Mouse (Mus musculus) heart, postnatal 14 days (tissue): ENCODE measurements at regions not wholly inside any gene's neighbourhood (a gene's known extent, or its start where the extent isn't known, plus 50 kb on each side); places are given as distances from the start of the nearest gene placed in this dataset.

Experiments
- DNase-seq, 2 experiments: peaks; one replicate each; pipeline ENCODE4 v3.0.0; 2021 to 2022
- intact Hi-C: fragments of 180-260 bp; cut with DNase I; formaldehyde crosslinking; loops from one replicate; pipeline ENCODE4 v1.15.1; 2025

DNA sequence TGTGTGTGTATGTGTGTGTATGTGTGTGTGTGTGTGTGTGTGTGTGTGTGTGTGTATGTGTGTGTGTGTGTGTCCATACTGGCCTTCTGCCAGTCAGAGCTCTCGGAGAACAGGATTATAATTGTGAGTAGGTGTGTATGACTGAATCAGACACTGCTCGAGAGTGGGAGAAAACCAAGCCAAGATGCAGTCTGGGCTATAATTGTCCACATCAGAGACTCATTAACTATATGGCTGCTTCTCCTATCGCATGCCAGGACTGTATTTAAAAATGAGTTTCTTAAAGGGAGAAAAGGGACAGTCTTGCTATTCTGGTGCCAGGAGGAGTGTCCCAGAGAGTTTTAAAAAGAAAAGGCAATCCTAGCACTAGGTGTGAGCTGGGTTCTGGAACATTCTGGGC is 58.7 kb upstream of the Adpgk start:
- intact Hi-C loops: no loop called here
- DNase-seq: no peak

GRCm38 (mm10) chr9:59231947-59232346 is 59.4 kb upstream of the Adpgk start:
- DNase-seq: no peak
- intact Hi-C loops: no loop called here

GRCm38 (mm10) chr9:59231186-59231585 is 60.2 kb upstream of the Adpgk start:
- intact Hi-C loops: no loop called here
- no peak for DNase-seq

- intact Hi-C loops: no loop called here
- DNase-seq: peak; percentile 7 to 51
These were observed 61.2 kb upstream of the Adpgk start for GRCm38 (mm10) chr9:59230161-59230560.

- DNase-seq: no peak
- intact Hi-C loops: no loop called here
These were observed 63.4 kb upstream of the Adpgk start for GRCm38 (mm10) chr9:59227948-59228347.

DNA sequence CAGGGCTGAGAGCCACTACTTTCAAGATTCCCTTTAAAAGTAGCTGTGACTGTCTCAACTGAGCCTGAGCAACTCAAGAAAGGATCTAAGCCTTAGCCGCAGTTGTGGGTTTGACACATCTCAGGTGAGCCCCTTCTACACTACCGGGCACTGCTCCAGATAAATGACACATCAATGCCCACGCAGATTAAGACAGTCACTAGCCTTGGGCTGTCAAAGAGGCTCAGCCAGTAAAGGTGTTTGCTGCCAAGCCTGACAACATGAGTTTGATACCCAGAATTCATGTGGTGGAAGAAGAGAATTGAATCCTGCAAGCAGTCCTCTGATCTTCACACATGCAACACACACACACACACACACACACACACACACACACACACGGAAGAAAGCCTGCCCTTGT is 65.0 kb upstream of the Adpgk start:
- intact Hi-C loops: no loop called here

DNA sequence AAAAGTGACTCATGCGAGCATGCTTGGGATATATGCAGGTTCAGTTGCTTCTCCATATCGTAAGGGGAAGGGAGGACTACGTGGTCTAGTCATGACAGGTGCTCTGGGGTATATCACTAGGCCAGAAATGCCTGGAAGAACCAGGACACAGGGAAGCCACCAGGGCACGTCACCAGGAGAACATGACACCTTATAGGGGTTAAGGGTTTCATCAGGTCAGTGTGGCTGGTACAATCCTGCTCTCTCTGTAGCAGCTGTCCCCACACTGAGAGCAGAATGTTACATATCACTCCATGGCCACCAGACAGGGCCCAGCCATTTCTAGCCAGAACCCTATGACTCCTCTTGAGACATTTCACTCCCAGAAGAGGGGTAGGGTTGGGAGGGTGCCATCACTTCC is 72.1 kb upstream of the Adpgk start:
- intact Hi-C loops: no loop called here
- DNase-seq: no peak

More for the DNA sequence above, 65.0 kb upstream of the Adpgk start:
- no peak for DNase-seq

DNA sequence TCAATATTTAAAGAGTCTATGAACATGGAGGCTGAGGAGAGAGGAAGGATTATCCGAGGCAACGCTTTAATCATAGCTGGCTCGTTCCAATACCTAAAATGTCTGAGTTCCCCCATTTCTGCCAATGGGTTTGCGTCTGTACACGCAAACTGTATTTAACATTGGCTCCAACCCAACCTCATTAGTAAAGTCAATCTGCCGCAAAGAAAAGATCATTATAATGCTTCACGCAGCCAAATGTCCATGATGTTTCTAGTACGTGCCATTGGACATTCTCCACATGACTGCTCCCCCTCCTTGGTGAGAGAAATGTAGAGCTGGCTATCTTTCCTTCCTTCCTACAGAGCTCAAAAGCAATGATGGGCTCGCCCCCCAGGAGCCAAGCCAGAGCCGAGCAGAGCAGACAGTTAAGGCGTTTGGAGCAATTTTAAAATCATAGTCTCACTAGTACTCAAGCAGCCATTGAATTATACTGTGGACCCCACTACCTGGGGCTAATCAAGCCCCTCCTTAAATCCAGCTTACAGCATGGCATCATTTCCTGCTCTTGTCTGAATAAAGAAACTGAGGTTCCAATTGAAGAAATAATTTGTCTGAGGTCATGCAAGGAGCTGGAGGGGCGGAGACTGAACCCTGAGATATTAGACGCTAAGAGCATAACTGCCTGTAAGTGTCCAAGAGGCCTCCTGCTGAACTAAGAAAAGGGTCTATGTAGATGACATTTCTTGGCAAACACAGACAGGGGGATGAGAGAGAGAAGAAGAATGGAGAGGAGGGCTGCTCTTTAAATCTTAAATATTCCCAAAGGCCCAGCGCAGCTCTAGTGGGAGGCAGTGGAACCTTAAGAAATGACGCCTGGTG is 88.5 kb upstream of the Adpgk start:
- no peak for DNase-seq
- intact Hi-C loops: no loop called here

GRCm38 (mm10) chr9:59199495-59200196 is 91.7 kb upstream of the Adpgk start:
- intact Hi-C loops: no loop called here
- DNase-seq: no peak

GRCm38 (mm10) chr9:59198221-59198875 is 93.0 kb upstream of the Adpgk start:
- intact Hi-C loops: no loop called here
- no peak for DNase-seq

DNA sequence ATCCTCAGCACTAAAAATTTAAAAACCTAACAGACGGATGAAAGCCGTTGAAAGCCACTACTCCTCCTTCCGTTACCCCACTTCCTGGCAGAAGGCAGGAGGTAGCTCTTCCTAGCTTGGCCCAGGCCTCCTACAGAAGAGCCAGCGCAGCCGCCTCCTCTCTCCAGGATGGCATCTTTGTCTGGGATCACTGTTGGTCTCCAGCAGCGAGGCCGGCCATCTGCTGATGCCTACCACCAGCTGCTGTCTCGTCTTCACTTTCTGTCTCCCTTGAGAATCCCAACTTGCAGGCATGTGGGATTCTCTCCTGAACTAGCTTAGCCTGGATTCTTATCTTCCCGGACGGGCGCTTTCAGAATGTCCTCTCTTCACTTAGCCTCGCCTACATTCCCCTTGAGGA is 93.9 kb upstream of the Adpgk start:
- DNase-seq: no peak
- intact Hi-C loops: no loop called here

DNA sequence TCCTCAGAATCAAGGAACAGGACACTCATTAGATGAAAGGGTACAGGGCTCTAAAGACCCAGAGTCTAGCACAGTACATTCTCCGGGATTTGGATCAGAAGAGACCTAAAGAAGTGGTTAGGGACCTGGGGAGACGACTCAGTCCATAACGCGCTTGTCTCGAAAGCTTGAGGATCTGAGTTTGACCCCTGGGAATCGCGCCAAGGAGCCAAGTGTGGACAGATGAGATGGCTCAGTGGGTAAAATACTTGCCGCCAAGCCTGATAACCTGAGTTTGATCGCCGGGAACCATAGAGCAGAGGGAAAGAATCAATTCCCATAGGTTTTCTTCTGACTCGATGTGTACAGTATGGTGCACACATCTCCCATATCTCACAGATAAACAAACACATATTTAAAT is 97.4 kb upstream of the Adpgk start:
- intact Hi-C loops: no loop called here
- DNase-seq: no peak

DNA sequence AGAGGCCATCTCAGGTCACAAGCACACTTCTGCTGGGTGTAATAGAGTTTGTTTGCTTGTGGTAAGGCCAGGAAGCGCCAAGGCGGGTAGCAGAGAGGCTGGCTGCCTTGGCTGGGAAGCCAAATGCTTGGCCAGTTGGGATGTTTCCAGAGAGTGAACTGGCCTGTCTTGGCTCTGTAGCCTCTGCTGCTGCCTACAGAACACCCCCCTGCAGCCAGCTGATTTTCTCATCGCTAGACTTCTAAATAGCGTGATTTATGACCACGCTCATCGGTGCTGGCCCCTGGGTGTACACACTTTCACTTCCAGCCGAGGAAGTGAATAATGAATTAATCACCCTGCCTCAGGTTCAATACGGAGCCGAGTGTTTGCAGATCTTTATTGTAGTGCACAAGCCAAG is 102.2 kb upstream of the Adpgk start:
- intact Hi-C loops: no loop called here
- DNase-seq: peak; percentile 57 to 71

GRCm38 (mm10) chr9:59188411-59188810 is 102.9 kb upstream of the Adpgk start:
- intact Hi-C loops: no loop called here
- DNase-seq: peak in 1 of 2 experiments; percentile 37

GRCm38 (mm10) chr9:59186326-59186725 is 105.0 kb upstream of the Adpgk start:
- intact Hi-C loops: no loop called here
- no peak for DNase-seq

DNA sequence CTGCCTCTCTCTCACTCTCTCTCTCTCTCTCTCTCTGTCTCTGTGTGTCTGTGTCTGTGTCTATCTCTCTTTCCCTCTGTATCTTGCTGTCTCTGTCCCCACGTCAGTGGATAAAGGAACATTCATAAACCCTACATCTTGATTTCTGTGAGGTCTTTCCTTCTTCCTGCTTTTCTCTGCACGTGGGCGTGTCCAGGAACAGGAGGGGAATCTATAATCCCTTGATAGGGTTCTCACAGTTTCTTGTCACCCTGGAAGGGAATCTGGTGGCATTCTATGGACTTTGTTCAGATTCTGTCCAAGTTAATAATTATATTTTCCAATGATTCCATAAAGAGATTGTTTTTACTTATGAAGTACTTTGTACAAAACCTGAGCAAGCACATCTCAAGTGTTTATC is 107.3 kb upstream of the Adpgk start:
- DNase-seq: no peak
- intact Hi-C loops: no loop called here

GRCm38 (mm10) chr9:59182906-59183305 is 108.5 kb upstream of the Adpgk start:
- intact Hi-C loops: no loop called here
- DNase-seq: no peak

- DNase-seq: no peak
- intact Hi-C loops: no loop called here
These were observed 108.9 kb upstream of the Adpgk start for GRCm38 (mm10) chr9:59182490-59182889.

DNA sequence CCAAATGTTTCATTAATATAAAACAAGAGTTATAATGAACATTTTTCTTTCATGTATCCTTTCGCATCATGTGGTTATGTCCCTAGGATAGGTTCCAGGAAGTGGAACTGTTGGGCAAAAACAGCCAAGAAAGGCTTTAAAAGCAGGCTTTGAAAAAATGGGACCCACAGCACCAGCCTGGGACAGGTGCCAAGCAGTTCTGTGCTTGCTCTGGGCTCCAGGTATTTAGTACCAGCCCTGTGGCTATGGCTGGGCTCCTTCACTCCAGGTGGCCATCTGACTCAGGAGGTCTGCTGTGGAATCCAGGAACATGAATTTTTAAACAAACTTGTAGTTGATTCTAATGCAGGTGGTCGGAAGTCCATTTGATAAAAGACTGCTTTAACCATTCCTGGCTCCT is 119.8 kb upstream of the Adpgk start:
- intact Hi-C loops: no loop called here
- DNase-seq: no peak

GRCm38 (mm10) chr9:59163390-59163976 is 127.2 kb upstream of the Neo1 start:
- no peak for DNase-seq
- intact Hi-C loops: no loop called here

- intact Hi-C loops: no loop called here
- DNase-seq: no peak
These were observed 126.7 kb upstream of the Neo1 start for GRCm38 (mm10) chr9:59162954-59163353.
